Mouse (Mus musculus) myocyte (in vitro differentiated cells): Measurements from ENCODE around the gene Plxna2. TPM values are rescaled to one million over a fixed set of nuclear protein-coding genes. Genes with fewer than 3 reads are reported as not detected.

ENCODE experiments used
- H3K27me3 ChIP-seq: one replicate; pipeline ENCODE4 v1.6.1; 2011; ENCODE audit not compliant: control insufficient read depth, insufficient read depth, insufficient read length
- H3K36me3 ChIP-seq: one replicate; pipeline ENCODE4 v1.6.1; 2011; ENCODE audit not compliant: control insufficient read depth, insufficient read depth
- H3K4me2 ChIP-seq: one replicate; pipeline ENCODE4 v1.6.1; 2011; ENCODE audit warnings: low read depth, control low read depth
- H3K4me3 ChIP-seq: one replicate; pipeline ENCODE4 v1.5.1; 2011; ENCODE audit warnings: mild to moderate bottlenecking, control low read depth, moderate library complexity
- H3K79me2 ChIP-seq: one replicate; pipeline ENCODE4 v1.6.1; 2011; ENCODE audit not compliant: control insufficient read depth, insufficient read depth
- H3ac ChIP-seq: one replicate; pipeline ENCODE4 v1.6.1; 2011; ENCODE audit not compliant: control insufficient read depth, insufficient read length
- E2F4 ChIP-seq: IDR thresholded peaks from one replicate; pipeline ENCODE4 v1.6.1; 2011; ENCODE audit warnings: mild to moderate bottlenecking, control low read depth, moderate library complexity; ENCODE audit not compliant: insufficient read depth
- MYOD1 ChIP-seq, 3 experiments: IDR thresholded peaks; one replicate each; pipeline ENCODE4 v1.6.1; 2011; ENCODE audit warnings: control low read depth in 2 of 3, low read depth in 2 of 3, mild to moderate bottlenecking in 2 of 3, moderate library complexity in 1 of 3; ENCODE audit not compliant: insufficient read length in 2 of 3, control insufficient read depth in 1 of 3
- MYOG ChIP-seq, 3 experiments: IDR thresholded peaks; one replicate each; pipeline ENCODE4 v1.6.1; 2011; ENCODE audit warnings: control low read depth in 2 of 3, low read depth in 2 of 3, mild to moderate bottlenecking in 2 of 3; ENCODE audit not compliant: insufficient read length in 2 of 3, control insufficient read depth in 1 of 3, insufficient read depth in 1 of 3
- POLR2AphosphoS2 ChIP-seq: IDR thresholded peaks from one replicate; pipeline ENCODE4 v1.6.1; 2011; ENCODE audit warnings: low read depth, control low read depth; ENCODE audit not compliant: insufficient read length
- REST ChIP-seq: IDR thresholded peaks from one replicate; pipeline ENCODE4 v1.6.1; 2011; ENCODE audit warnings: mild to moderate bottlenecking, control low read depth, moderate library complexity; ENCODE audit not compliant: insufficient read depth, insufficient read length
- SRF ChIP-seq: IDR thresholded peaks from one replicate; pipeline ENCODE4 v1.6.1; 2011; ENCODE audit warnings: low read depth; ENCODE audit not compliant: control insufficient read depth, insufficient read length
- polyA plus RNA-seq: library from polyadenylated mRNA; unstranded; fragments of >200 nt; fragmentation: generic; extraction: Trizol; gene quantifications from one replicate; pipeline ENCODE4 v1.2.1, GENCODE M21; 2012; ENCODE audit warnings: missing spikeins

Gene Plxna2
- polyA plus RNA-seq, 1 experiment: 3.6 TPM

DNA sequence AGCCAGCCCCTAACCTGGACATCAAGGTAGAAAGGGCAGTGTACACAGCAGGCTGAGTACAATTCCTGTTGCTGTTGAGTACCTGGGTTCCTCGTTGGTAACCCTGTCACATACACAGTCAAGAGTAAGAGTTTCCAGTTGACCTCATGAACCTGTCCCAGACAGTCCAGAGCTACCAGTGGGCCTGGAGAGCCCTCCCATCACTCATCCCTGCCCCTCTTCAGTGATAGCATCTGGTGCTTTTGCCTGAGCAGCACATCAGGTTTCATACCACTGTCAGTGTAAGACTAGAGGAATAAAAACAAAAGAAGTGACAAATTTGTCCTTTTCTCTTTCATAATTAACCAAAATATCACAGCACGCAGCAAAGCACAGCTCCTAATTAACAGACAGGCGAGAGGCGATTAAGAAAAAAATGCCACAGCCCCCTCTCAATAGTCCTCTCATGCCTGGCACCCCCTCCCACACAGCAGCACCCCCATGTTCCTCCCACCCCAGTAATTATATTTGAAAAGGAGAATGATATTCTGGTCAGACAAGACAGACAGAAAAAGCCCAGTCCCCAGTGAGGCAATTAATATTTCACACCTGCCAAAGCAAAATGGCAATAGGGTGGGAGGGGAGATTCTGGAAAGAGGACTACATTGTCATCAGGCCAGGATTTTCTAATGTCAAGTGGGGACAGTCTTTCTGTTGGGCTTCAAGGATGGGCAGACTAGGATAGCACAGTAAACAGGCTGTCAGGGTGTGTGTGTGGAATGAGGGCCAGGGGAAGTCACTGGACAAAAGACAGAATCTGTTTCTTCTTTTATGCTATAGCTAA is 233.4 kb downstream of the Plxna2 start:
- Histone ChIP-seq H3K4me2 (no peak overlapping the region), H3K36me3 (no peaks in the 10 kb centered on the region), H3K4me3 (no peak overlapping the region), H3K27me3 (no peaks in the 10 kb centered on the region), H3K79me2 (no peaks in the 10 kb centered on the region), H3ac (no peak overlapping the region)
- TF ChIP-seq MYOD1 (IDR thresholded peaks at IDR 0.05; ENCODE audit: control insufficient read depth in 1 of 3, insufficient read length in 2 of 3, low read depth in 2 of 3) (no peak), REST (no peak), SRF (no peak)

GRCm38 (mm10) chr1:194852065-194852358 is 234.0 kb downstream of the Plxna2 start:
- no peaks in the 10 kb centered on the region for H3K36me3 ChIP-seq
- H3K27me3 ChIP-seq: no peaks in the 10 kb centered on the region
- no peak for TF ChIP-seq E2F4
- no peak for TF ChIP-seq POLR2AphosphoS2
- no peak for TF ChIP-seq MYOG (IDR thresholded peaks at IDR 0.05; ENCODE audit: control insufficient read depth in 1 of 3, insufficient read depth in 1 of 3, insufficient read length in 2 of 3, low read depth in 2 of 3)
- no peaks in the 10 kb centered on the region for H3K79me2 ChIP-seq
- H3K4me2 ChIP-seq: no peak overlapping the region
- no peak overlapping the region for H3ac ChIP-seq
- H3K4me3 ChIP-seq: no peak overlapping the region
